Mouse (Mus musculus): ENCODE data around the gene Tead1. TPM values are rescaled to one million over a fixed set of nuclear protein-coding genes. Genes with fewer than 3 reads are reported as not detected.

Tead1 gene
- polyA plus RNA-seq, 1 experiment from 2014 or later = 18.0 TPM

DNA sequence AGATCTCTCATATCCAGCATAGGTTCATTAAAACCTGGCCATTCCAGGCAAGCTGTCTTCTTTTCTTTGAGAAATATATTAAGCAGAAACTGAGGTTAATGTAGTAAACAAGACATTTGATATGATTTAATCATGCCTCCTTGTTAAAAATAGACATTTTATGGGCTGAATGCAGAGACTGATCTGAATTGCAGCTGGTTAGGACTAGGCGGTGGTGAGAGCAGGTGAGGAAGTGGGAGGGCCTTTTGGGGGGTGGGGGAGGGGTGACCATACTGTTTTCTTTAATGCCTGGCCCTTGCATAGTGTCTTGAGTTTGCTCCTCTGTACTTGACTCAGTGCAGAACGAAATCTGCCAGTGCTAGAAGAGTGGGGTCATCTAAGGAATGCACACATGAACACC is 111.2 kb downstream of the Tead1 start:
- Histone ChIP-seq H3K36me3 (no peaks in the 10 kb centered on the region), H3K27ac (replicated peaks) (no peak overlapping the region), H3K4me1 (peaks cover 56% of the 10 kb centered on the region), H3K4me2 (replicated peaks) (no peak overlapping the region), H3K9ac (replicated peaks) (no peak overlapping the region), H3K27me3 (no peaks in the 10 kb centered on the region), H3K9me3 (no peaks in the 10 kb centered on the region), H3K4me3 (no peak overlapping the region)
- 79% methylated on average over 2 of the region's 2 CpGs for WGBS
- no peak for ATAC-seq (replicated peaks)

DNA sequence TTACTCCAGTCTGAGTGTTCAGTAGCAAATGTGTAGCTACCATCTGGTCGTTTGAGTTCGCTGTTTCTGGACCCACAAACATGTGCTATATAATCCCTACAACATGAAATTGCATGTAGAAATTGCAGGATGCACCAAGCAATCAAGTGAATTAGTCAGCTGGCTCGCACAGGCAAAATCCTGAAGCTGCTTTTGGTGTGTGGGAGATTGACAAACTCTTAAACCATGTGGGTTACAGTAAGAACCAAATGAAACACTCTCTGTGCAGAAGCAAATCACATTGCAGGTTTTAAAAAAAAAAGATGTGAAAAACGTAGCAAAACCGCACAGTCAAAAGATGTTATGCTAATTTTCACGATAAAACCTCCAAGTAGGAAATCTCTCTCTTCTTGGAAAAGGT is 113.6 kb downstream of the Tead1 start:
- Histone ChIP-seq H3K27ac (replicated peaks) (no peak overlapping the region), H3K4me1 (peaks cover 43% of the 10 kb centered on the region), H3K36me3 (no peaks in the 10 kb centered on the region), H3K9ac (replicated peaks) (no peak overlapping the region), H3K9me3 (no peaks in the 10 kb centered on the region), H3K4me2 (replicated peaks) (no peak overlapping the region), H3K4me3 (no peak overlapping the region), H3K27me3 (no peaks in the 10 kb centered on the region)
- no peak for ATAC-seq (replicated peaks)
- 80% methylated on average over 6 of the region's 6 CpGs for WGBS

DNA sequence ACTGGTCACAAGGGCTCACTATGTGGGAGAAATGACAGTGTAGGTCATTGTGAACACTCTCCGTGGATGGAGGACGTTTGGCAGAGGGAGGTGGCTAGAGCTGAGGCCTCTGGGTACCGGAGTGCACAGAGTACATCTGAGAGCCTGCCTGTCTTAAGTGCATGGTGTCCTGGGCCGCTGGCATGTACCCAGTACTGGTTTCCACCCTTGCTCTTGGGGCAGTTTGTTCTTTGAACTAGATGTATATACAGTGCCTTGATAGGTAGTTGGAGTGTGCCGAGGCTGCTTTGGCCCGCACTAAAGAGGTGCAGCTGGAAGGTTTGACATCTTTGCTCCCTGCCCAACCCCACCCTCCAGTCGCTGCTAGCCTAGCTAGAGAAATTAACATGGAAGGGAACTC is 114.8 kb downstream of the Tead1 start:
- Histone ChIP-seq H3K36me3 (no peaks in the 10 kb centered on the region), H3K9me3 (no peaks in the 10 kb centered on the region), H3K4me1 (peaks cover 31% of the 10 kb centered on the region), H3K4me3 (no peak overlapping the region), H3K27me3 (no peaks in the 10 kb centered on the region), H3K27ac (replicated peaks) (no peak overlapping the region), H3K4me2 (replicated peaks) (no peak overlapping the region), H3K9ac (replicated peaks) (no peak overlapping the region)
- 43% methylated on average over 7 of the region's 7 CpGs for WGBS
- no peak for ATAC-seq (replicated peaks)

DNA sequence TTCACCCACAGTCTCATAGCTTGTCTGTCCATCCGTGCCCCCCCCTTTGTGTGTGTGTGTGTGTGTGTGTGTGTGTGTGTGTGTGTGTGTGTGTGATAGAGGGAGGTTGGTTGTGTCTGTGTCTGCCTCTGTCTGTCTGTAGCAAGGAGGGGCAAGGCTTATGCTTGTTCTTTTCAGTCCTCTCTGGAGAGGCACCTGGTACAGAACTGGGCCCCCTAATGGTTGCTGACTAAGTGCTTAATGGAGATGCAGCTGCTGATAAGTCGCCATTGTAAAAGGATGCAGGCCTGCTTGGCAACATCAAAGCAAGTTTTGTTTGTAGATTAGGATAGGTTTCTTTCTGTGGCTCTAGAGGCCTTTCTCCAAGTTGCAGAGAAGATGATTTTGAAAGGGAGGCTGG is 115.4 kb downstream of the Tead1 start:
- Histone ChIP-seq H3K9ac (replicated peaks) (no peak overlapping the region), H3K9me3 (no peaks in the 10 kb centered on the region), H3K27me3 (no peaks in the 10 kb centered on the region), H3K4me3 (no peak overlapping the region), H3K4me2 (replicated peaks) (no peak overlapping the region), H3K27ac (replicated peaks) (0 out of 2 replicates have a peak overlapping the region, but pooled peaks have one; percentile 19), H3K4me1 (peaks cover 25% of the 10 kb centered on the region), H3K36me3 (no peaks in the 10 kb centered on the region)
- ATAC-seq (replicated peaks) = peak; percentile 56; the same call in 1 of the 2 replicates
- WGBS = 9% methylated on average over 1 of the region's 2 CpGs

DNA sequence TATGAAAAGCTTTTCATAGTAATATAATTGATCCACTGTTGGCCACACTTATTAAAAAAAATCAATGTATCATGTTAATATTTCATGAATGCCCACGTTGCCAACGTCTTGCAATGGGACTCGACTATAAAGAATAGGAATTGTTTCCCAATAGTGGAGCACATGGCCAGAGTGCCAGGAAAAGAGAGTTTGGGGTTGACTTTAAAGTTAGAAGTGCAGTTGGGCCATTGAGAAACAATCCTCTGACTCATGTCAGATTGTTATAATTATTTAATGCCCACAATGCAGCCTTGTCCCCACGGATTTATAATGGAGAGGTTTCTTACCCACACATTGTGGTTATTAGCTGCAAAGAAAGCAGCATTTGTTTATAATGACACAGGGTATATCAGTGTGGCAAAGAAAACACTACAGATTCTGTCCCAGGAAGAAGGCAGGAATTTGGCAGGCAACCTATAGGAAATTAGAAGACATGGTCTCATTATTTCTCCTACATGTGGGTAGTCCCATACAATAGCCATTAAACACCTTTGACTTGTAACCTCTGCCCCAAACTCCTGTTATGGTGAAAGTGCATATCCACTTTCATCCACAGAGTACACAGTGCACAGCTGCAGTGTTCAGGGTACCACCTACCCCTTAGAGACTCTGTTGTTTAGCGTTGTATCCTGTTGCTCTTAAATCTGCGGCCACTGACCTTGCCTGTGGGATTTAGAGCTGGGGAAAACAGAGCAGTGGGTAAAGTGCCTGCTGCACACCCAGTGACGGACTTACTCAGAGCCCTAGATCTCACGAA is 118.6 kb downstream of the Tead1 start:
- H3K27ac ChIP-seq (replicated peaks) = no peak overlapping the region
- no peak overlapping the region for H3K4me3 ChIP-seq
- ATAC-seq (replicated peaks) = no peak
- no peaks in the 10 kb centered on the region for H3K27me3 ChIP-seq
- 77% methylated on average over 8 of the region's 8 CpGs for WGBS
- no peaks in the 10 kb centered on the region for H3K36me3 ChIP-seq
- H3K9ac ChIP-seq (replicated peaks) = no peak overlapping the region
- H3K4me1 ChIP-seq = peaks cover 44% of the 10 kb centered on the region
- no peak overlapping the region for H3K4me2 ChIP-seq (replicated peaks)
- no peaks in the 10 kb centered on the region for H3K9me3 ChIP-seq

DNA sequence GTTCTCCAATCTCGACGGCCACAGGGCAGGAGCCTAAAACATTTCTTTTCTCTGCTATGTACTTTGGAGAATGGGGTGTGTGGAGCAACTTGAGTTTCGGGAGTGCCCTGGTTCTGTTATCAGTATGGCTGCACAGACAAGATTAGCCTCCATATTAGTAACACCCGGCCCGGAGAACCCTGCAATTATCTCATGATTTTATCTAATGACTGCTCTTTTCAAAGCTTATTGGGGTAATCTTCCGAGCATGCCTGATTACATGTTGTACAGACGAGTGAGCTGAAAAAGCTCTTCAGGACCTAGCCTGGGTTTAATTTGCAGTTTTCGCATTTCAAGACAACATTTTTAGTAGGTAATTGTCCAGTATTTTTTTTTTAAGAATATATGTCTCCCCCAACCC is 122.6 kb downstream of the Tead1 start:
- H3K4me3 ChIP-seq = no peak overlapping the region
- no peak for ATAC-seq (replicated peaks)
- H3K9me3 ChIP-seq = no peaks in the 10 kb centered on the region
- H3K9ac ChIP-seq (replicated peaks) = no peak overlapping the region
- H3K27me3 ChIP-seq = no peaks in the 10 kb centered on the region
- H3K4me1 ChIP-seq = peaks cover 40% of the 10 kb centered on the region
- H3K4me2 ChIP-seq (replicated peaks) = no peak overlapping the region
- WGBS = 31% methylated on average over 8 of the region's 8 CpGs
- H3K27ac ChIP-seq (replicated peaks) = no peak overlapping the region
- no peaks in the 10 kb centered on the region for H3K36me3 ChIP-seq

DNA sequence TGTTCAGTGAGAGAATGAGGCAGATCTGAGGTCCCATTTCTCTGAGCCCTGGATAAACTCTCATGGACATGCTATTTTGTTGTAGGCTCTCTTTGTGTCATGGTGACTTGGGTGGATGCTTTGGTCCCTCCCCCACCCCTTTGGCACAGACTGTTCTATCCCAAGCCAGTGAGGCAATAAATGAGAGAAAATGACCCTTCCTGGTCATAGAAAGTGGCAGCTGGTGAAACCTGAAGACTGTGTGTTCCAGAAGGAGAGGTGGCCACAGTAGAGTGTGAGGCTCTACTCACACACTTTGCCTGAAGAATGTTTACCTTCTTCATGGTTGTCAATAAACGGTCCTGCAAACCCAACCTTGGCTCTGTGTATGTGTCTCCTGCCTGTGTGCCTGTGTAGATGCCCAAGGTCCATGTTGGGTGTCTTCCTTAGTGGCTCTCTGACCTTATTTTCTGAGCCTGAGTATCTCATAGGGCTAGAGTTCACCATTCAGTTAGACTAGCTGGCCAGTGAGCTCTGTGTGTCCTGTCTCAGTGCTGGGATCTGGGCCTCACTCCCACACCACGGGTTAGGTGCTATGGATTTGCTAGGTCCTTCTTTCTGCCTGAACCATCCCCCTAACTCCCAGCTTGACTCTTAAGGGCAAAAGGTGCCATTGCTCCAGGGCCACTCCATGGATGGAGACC is 127.7 kb downstream of the Tead1 start:
- H3K27me3 ChIP-seq = no peaks in the 10 kb centered on the region
- 0 out of 2 replicates have a peak, but pooled peaks have one; percentile 21 for ATAC-seq (replicated peaks)
- 43% methylated on average over 2 of the region's 2 CpGs for WGBS
- peak overlapping the region; percentile 27; the same call in 1 of the 2 replicates for H3K9ac ChIP-seq (replicated peaks)
- peak overlapping the region; percentile 64 for H3K27ac ChIP-seq (replicated peaks)
- no peak overlapping the region for H3K4me3 ChIP-seq
- no peaks in the 10 kb centered on the region for H3K36me3 ChIP-seq
- H3K4me2 ChIP-seq (replicated peaks) = peak overlapping the region; percentile 32
- H3K9me3 ChIP-seq = no peaks in the 10 kb centered on the region
- peaks cover 46% of the 10 kb centered on the region for H3K4me1 ChIP-seq

DNA sequence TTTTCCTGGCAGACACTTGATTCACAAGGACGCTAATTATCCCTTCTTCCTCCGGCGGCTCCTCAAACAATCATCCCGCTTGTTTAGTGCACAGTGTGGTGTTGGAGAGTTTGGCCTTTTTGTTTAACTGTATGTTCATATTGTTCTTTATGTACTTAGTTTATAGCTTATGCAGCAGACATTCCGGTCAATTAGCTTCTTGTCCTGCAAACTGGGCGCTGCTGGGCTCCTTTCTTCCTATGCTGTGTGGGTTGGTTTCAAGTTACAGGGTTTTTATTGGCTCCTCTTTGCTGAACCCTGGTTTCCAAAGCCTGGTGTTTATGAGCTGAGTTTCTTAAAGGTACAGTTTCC is 128.3 kb downstream of the Tead1 start:
- Histone ChIP-seq H3K9ac (replicated peaks) (peak overlapping the region; percentile 27; the same call in 1 of the 2 replicates), H3K4me1 (peaks cover 43% of the 10 kb centered on the region), H3K9me3 (no peaks in the 10 kb centered on the region), H3K27ac (replicated peaks) (peak overlapping the region; percentile 64), H3K36me3 (no peaks in the 10 kb centered on the region), H3K4me2 (replicated peaks) (peak overlapping the region; percentile 32), H3K4me3 (no peak overlapping the region), H3K27me3 (no peaks in the 10 kb centered on the region)
- 2% methylated on average over 6 of the region's 6 CpGs for WGBS
- ATAC-seq (replicated peaks) = peak; percentile 74

DNA sequence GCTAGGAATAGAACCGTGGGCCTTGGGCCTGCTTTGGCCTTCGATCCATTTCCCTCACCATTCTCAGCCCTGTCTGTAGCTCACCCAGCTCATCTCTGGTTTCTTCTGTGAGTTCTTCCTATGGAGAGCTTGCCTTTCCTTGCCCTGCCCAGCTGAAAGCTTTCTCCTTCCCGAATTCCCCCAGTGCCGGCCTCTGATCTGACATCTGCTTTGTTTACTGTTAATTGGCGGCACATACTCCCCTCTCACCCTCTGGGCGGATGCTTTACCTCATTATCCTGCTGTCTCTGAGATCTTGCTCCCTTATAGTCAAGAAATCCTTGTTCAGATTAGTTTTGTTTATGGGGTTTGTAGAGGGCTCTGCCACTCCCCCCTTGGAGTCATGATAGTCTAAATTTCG is 131.6 kb downstream of the Tead1 start:
- H3K9ac ChIP-seq (replicated peaks) = no peak overlapping the region
- no peaks in the 10 kb centered on the region for H3K36me3 ChIP-seq
- H3K9me3 ChIP-seq = no peaks in the 10 kb centered on the region
- no peak overlapping the region for H3K27ac ChIP-seq (replicated peaks)
- peaks cover 42% of the 10 kb centered on the region for H3K4me1 ChIP-seq
- WGBS = 27% methylated on average over 7 of the region's 7 CpGs
- no peak for ATAC-seq (replicated peaks)
- no peak overlapping the region for H3K4me2 ChIP-seq (replicated peaks)
- no peaks in the 10 kb centered on the region for H3K27me3 ChIP-seq
- no peak overlapping the region for H3K4me3 ChIP-seq

DNA sequence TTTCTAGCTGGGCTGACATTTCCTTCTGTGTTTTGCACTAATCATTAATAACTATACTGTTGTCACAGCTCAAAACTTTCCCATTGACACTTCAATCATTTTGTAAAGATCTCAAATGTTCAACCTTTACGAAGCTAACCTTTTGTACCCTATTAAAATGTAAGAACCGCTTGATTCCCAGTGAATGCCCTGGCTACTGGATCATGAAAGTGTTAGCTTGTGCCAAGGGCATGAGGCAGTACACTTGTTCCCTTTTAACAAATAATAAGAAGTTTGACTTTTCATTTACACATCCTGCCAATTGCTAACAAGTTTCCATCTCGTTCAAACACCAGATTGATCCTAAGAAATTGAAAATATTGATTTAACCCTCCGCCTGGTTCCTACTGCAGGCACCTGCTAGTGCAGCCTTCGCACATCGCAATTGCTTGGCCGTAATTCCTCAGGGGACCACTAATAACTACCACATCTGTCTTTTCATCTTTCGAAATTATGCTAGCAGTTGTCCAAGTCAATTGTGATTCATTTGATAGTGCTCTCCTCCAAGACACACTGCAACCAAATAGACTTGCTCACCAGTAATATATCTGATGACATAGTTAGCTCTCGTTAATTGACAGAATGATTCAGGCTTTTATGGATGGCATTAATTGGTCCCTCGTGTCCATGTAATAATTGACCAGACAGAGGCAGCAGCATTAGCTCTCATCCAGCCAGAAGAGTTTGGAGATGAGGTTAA is 133.1 kb downstream of the Tead1 start:
- no peak overlapping the region for H3K27ac ChIP-seq (replicated peaks)
- H3K27me3 ChIP-seq = no peaks in the 10 kb centered on the region
- 56% methylated on average over 10 of the region's 10 CpGs for WGBS
- no peak overlapping the region for H3K4me3 ChIP-seq
- no peak overlapping the region for H3K9ac ChIP-seq (replicated peaks)
- peaks cover 33% of the 10 kb centered on the region for H3K4me1 ChIP-seq
- H3K36me3 ChIP-seq = no peaks in the 10 kb centered on the region
- no peaks in the 10 kb centered on the region for H3K9me3 ChIP-seq
- no peak for ATAC-seq (replicated peaks)
- H3K4me2 ChIP-seq (replicated peaks) = no peak overlapping the region

DNA sequence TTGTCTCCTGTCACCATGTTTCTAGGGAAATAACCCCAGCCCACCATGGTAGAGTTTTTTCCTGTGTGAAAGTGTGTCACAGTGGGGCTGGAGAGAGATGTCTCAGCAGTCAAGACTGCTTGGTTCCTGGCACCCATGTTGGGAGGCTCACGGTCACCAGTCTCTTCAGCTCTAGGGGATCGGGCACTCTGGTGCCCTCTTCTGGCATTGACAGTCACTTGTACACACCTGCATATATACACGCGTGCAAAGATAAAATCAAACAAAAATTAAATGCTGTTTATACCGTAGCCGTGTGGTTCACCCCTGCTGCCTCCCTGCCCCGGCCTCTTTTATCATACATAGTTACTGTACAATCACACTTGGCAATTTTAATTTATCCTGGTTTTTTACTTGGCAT is 134.0 kb downstream of the Tead1 start:
- no peak for ATAC-seq (replicated peaks)
- H3K4me1 ChIP-seq = peaks cover 26% of the 10 kb centered on the region
- WGBS = 93% methylated on average over 7 of the region's 7 CpGs

DNA sequence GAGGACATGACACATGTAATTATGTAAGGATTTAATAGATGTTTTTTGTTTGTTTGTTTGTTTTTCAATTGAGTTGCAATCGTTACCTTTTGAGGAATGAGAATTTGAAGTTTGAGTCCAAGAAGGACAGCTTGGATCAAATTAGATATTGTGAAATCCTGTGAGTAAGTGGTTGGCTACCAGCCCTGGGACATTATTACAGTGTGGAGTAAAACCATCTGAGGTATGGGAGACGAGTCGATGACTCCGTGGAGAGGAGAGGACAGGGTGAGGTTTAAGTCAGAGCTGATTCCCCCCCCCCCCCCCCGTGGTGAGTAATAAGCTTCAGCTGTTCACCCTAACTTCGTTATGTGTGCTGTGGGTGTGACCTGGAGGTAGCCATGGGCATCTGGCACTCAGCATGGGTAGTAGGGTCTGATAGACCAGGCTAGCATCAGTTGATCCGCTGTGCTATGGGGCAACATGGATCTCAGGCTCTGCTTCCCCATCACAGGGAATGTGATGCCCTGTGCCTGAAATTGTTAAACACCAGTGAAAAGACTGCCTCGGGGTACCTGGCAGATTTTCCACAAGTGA is 134.7 kb downstream of the Tead1 start:
- H3K9ac ChIP-seq (replicated peaks) = no peak overlapping the region
- H3K27ac ChIP-seq (replicated peaks) = no peak overlapping the region
- no peak overlapping the region for H3K4me3 ChIP-seq
- 70% methylated on average over 8 of the region's 8 CpGs for WGBS
- no peaks in the 10 kb centered on the region for H3K27me3 ChIP-seq
- H3K36me3 ChIP-seq = no peaks in the 10 kb centered on the region
- H3K9me3 ChIP-seq = no peaks in the 10 kb centered on the region
- H3K4me1 ChIP-seq = peaks cover 26% of the 10 kb centered on the region
- no peak for ATAC-seq (replicated peaks)
- H3K4me2 ChIP-seq (replicated peaks) = no peak overlapping the region

More for the DNA sequence above, 134.0 kb downstream of the Tead1 start:
- no peak overlapping the region for H3K4me3 ChIP-seq
- no peaks in the 10 kb centered on the region for H3K9me3 ChIP-seq
- H3K9ac ChIP-seq (replicated peaks) = no peak overlapping the region
- H3K27me3 ChIP-seq = no peaks in the 10 kb centered on the region
- H3K27ac ChIP-seq (replicated peaks) = no peak overlapping the region
- no peaks in the 10 kb centered on the region for H3K36me3 ChIP-seq
- H3K4me2 ChIP-seq (replicated peaks) = no peak overlapping the region

Data from forebrain, embryonic 15.5 days (tissue).